Comparison of ENCODE assay signal across 18 mouse cellular contexts in genomic region chr17:66320716-66321372, GRCm38 (mm10).
A peak's percentile ranks its signal among the peaks of the same experiment; 100 is the strongest.
DNase-seq lines count a peak whose midpoint lies in the region; ATAC-seq and TF ChIP-seq lines count a peak whose summit lies in the region.
"Had no signal": no experiment of that assay in that cellular context is flagged by ENCODE, and none has a peak within 500 bp of the region (broad histone marks: within the 10 kb centered on the region; RNA-seq: fewer than 3 reads in every experiment).

No protein-coding gene starts in this region.

- ATAC-seq in hindbrain, postnatal 0 days, result peak; percentile 55; the same call in 1 of the 2 replicates
- ATAC-seq in hindbrain, embryonic 12.5 days (ENCODE audit: low FRiP score), result no peak

- peak overlapping the region; percentile 25; the same call in 1 of the 2 replicates for H3K4me2 ChIP-seq in hindbrain, postnatal 0 days (ENCODE audit: low read depth, low read length)
- H3K4me2 ChIP-seq in hindbrain, embryonic 12.5 days (replicated peaks), result no peak overlapping the region
- H3K4me2 ChIP-seq: embryonic facial prominence, embryonic 15.5 days; heart, embryonic 13.5 days; limb, embryonic 13.5 days; liver, embryonic 13.5 days; lung, embryonic 14.5 days had no signal

- no peaks in the 10 kb centered on the region for H3K27me3 ChIP-seq in hindbrain, postnatal 0 days (ENCODE audit: insufficient read depth, low read length)
- no peaks in the 10 kb centered on the region for H3K27me3 ChIP-seq in hindbrain, embryonic 12.5 days
- H3K27me3 ChIP-seq: embryonic facial prominence, embryonic 15.5 days; heart, embryonic 13.5 days; limb, embryonic 13.5 days; liver, embryonic 13.5 days had no signal

- H3K4me3 ChIP-seq in hindbrain, postnatal 0 days (ENCODE audit: low read length), result no peak overlapping the region
- H3K4me3 ChIP-seq in hindbrain, embryonic 12.5 days, result no peak overlapping the region
- H3K4me3 ChIP-seq: embryonic facial prominence, embryonic 15.5 days; forebrain, embryonic 10.5 days; heart, embryonic 13.5 days; limb, embryonic 13.5 days; liver, embryonic 13.5 days had no signal

- no peaks in the 10 kb centered on the region for H3K9me3 ChIP-seq in hindbrain, postnatal 0 days (ENCODE audit: low read length)
- no peaks in the 10 kb centered on the region for H3K9me3 ChIP-seq in hindbrain, embryonic 12.5 days (replicated peaks)
- H3K9me3 ChIP-seq: embryonic facial prominence, embryonic 15.5 days; forebrain, embryonic 10.5 days; heart, embryonic 13.5 days; limb, embryonic 13.5 days; liver, embryonic 13.5 days had no signal

- H3K27ac ChIP-seq in hindbrain, postnatal 0 days, result no peak overlapping the region
- H3K27ac ChIP-seq in hindbrain, embryonic 12.5 days, result no peak overlapping the region
- H3K27ac ChIP-seq: embryonic facial prominence, embryonic 15.5 days; forebrain, embryonic 10.5 days; heart, embryonic 13.5 days; limb, embryonic 13.5 days; liver, embryonic 13.5 days had no signal

- peak; percentile 59 for DNase-seq in hindbrain, postnatal 0 days (ENCODE audit: low spot score)
- peak; percentile 62 for DNase-seq in brain, embryonic 14.5 days (ENCODE audit: low read depth)
- peak; percentile 58 for DNase-seq in cerebellum, adult 11 months
- peak; percentile 88 to 92 for DNase-seq in cerebellum, postnatal 10 days
- DNase-seq in spleen, adult 12 weeks (ENCODE audit: low spot score), result no peak
- DNase-seq in spleen, postnatal 36 days (ENCODE audit: low spot score in 2 of 2), result no peak
- DNase-seq: kidney, adult 18-20 months; kidney, postnatal 14 days; liver, embryonic 13.5 days; lung, embryonic 14.5 days; lung, postnatal 36 days; right cerebral cortex, adult 18-20 months; thymus, postnatal 14 days had no signal

- TF ChIP-seq CTCF in hindbrain, postnatal 0 days (IDR thresholded peaks at IDR 0.05; ENCODE audit: low read depth), result no peak
- no peak for TF ChIP-seq CTCF in brain, embryonic 14.5 days (IDR thresholded peaks at IDR 0.05; ENCODE audit: borderline replicate concordance, extremely low read depth, insufficient read depth, insufficient read length)

- WGBS in hindbrain, postnatal 0 days, result 47% methylated on average over 20 of the region's 20 CpGs
- WGBS in hindbrain, embryonic 12.5 days, result 83% methylated on average over 19 of the region's 20 CpGs

- H3K9ac ChIP-seq in hindbrain, postnatal 0 days (replicated peaks; ENCODE audit: low read length), result no peak overlapping the region
- no peak overlapping the region for H3K9ac ChIP-seq in hindbrain, embryonic 12.5 days
- H3K9ac ChIP-seq: embryonic facial prominence, embryonic 15.5 days; heart, embryonic 13.5 days; limb, embryonic 13.5 days; liver, embryonic 13.5 days; lung, embryonic 14.5 days had no signal

- TF ChIP-seq POLR2A in brain, embryonic 14.5 days (IDR thresholded peaks at IDR 0.05; ENCODE audit: borderline replicate concordance, extremely low read depth, insufficient read depth, insufficient read length, poor library complexity, severe bottlenecking), result no peak

- H3K4me1 ChIP-seq in hindbrain, postnatal 0 days (ENCODE audit: insufficient read depth, low read length), result peaks cover 6% of the 10 kb centered on the region; the same call in 1 of the 2 replicates
- peaks cover 16% of the 10 kb centered on the region for H3K4me1 ChIP-seq in hindbrain, embryonic 12.5 days
- H3K4me1 ChIP-seq: liver, embryonic 13.5 days had no signal

- H3K36me3 ChIP-seq in hindbrain, postnatal 0 days (ENCODE audit: insufficient read depth, low read length), result no peaks in the 10 kb centered on the region
- no peaks in the 10 kb centered on the region for H3K36me3 ChIP-seq in hindbrain, embryonic 12.5 days
- H3K36me3 ChIP-seq: embryonic facial prominence, embryonic 15.5 days; forebrain, embryonic 10.5 days; heart, embryonic 13.5 days; limb, embryonic 13.5 days; liver, embryonic 13.5 days had no signal

Comparison
In these comparisons a context has a peak if more than half of its experiments do, and no peak if none do; other contexts are left out.
1. DNase-seq: peak in hindbrain, postnatal 0 days (single experiment), brain, embryonic 14.5 days (single experiment), cerebellum, adult 11 months (single experiment) and cerebellum, postnatal 10 days (2 of 2); none in spleen, adult 12 weeks (single experiment) and spleen, postnatal 36 days (0 of 2).